Mouse (Mus musculus) liver, adult (tissue): Measurements from ENCODE around the gene Slc4a10.

Source experiments
- GATA4 ChIP-seq: IDR thresholded peaks from 2 replicates; pipeline ENCODE4 v1.6.1; 2014; ENCODE audit warnings: mild to moderate bottlenecking, low read length; ENCODE audit not compliant: insufficient replicate concordance

Slc4a10 gene

GRCm38 (mm10) chr2:62231271-62231670, 185.0 kb downstream of the Slc4a10 start:
- TF ChIP-seq GATA4: no peak

- no peak for TF ChIP-seq GATA4
Measured at GRCm38 (mm10) chr2:62244167-62244566, 197.9 kb downstream of the Slc4a10 start.

- TF ChIP-seq GATA4: no peak
Measured at GRCm38 (mm10) chr2:62268467-62268866, 222.2 kb downstream of the Slc4a10 start.

GRCm38 (mm10) chr2:62271840-62272239, 225.6 kb downstream of the Slc4a10 start:
- no peak for TF ChIP-seq GATA4

GRCm38 (mm10) chr2:62278779-62279178, 232.5 kb downstream of the Slc4a10 start:
- TF ChIP-seq GATA4: no peak

- TF ChIP-seq GATA4: no peak
Measured at GRCm38 (mm10) chr2:62279777-62280176, 233.5 kb downstream of the Slc4a10 start.

GRCm38 (mm10) chr2:62285026-62285425, 238.8 kb downstream of the Slc4a10 start:
- no peak for TF ChIP-seq GATA4

GRCm38 (mm10) chr2:62285847-62286246, 239.6 kb downstream of the Slc4a10 start:
- no peak for TF ChIP-seq GATA4

GRCm38 (mm10) chr2:62287532-62287931, 241.3 kb downstream of the Slc4a10 start:
- TF ChIP-seq GATA4: no peak

GRCm38 (mm10) chr2:62293846-62294245, 247.6 kb downstream of the Slc4a10 start:
- TF ChIP-seq GATA4: no peak

- TF ChIP-seq GATA4: no peak
Measured at GRCm38 (mm10) chr2:62301716-62302115, 255.5 kb downstream of the Slc4a10 start.

GRCm38 (mm10) chr2:62306978-62307377, 260.7 kb downstream of the Slc4a10 start:
- no peak for TF ChIP-seq GATA4

GRCm38 (mm10) chr2:62307477-62307876, 261.2 kb downstream of the Slc4a10 start:
- TF ChIP-seq GATA4: no peak

GRCm38 (mm10) chr2:62316930-62317329, 270.7 kb downstream of the Slc4a10 start:
- no peak for TF ChIP-seq GATA4

GRCm38 (mm10) chr2:62319489-62319888, 273.2 kb downstream of the Slc4a10 start:
- TF ChIP-seq GATA4: no peak

- TF ChIP-seq GATA4: no peak
Measured at GRCm38 (mm10) chr2:62323078-62323637, 276.9 kb downstream of the Slc4a10 start.

GRCm38 (mm10) chr2:62325388-62325787, 279.1 kb downstream of the Slc4a10 start:
- no peak for TF ChIP-seq GATA4
